Mouse (Mus musculus): Measurements from ENCODE around the gene St7. TPM values are rescaled to one million over a fixed set of nuclear protein-coding genes. Genes with fewer than 3 reads are reported as not detected.

The St7 gene
- polyA plus RNA-seq, 1 experiment from 2014 or later: 13.8 TPM

DNA sequence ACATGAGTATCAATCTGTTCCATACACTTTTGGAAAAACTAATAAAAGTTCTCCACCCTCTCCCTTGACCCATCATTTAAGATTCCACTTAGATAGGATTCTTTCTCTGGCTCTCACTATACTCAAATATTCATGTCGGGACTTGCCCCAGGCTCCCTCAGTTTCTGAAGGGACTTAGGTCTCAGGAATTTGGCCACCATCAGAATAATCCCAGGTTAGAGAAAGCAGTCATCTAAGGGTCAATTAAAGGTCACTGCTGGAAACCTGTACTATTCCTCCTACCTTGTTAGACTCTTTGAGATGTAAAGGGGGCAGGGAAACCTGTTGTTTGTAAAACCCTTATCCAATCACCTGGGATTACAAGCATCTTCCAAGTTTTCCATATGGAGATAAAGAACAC is 284.4 kb downstream of the St7 start:
- H3K4me1 ChIP-seq: no peaks in the 10 kb centered on the region
- no peak overlapping the region for H3K9ac ChIP-seq
- H3K27ac ChIP-seq: no peak overlapping the region
- no peaks in the 10 kb centered on the region for H3K36me3 ChIP-seq
- no peak for ATAC-seq
- 44% methylated on average over 1 of the region's 1 CpGs for WGBS (ENCODE audit: insufficient replicate concordance)
- no peaks in the 10 kb centered on the region for H3K9me3 ChIP-seq (replicated peaks)
- H3K4me3 ChIP-seq: no peak overlapping the region
- no peak overlapping the region for H3K4me2 ChIP-seq
- H3K27me3 ChIP-seq (replicated peaks): no peaks in the 10 kb centered on the region

DNA sequence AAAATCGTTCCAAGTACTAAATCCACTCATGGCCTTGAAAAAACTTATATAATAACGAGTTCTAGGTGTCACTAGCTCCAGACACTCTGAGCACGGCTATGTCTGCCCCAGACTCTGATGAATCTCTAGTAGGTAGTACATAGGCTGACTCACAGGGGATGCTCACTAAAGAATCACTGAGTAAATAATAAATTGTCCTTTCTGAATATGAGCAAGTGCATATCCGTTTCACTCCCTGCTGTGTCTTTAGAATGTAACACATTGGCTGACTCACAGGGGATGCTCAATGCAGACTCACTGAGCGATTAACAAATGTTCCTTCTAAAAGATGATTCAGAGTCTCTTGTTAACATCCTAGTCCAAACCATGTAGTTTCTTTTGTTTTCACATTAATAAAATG is 285.6 kb downstream of the St7 start:
- H3K4me1 ChIP-seq: no peaks in the 10 kb centered on the region
- no peak overlapping the region for H3K4me3 ChIP-seq
- no peaks in the 10 kb centered on the region for H3K9me3 ChIP-seq (replicated peaks)
- H3K36me3 ChIP-seq: no peaks in the 10 kb centered on the region
- no peak overlapping the region for H3K4me2 ChIP-seq
- no peaks in the 10 kb centered on the region for H3K27me3 ChIP-seq (replicated peaks)
- H3K27ac ChIP-seq: no peak overlapping the region
- no peak overlapping the region for H3K9ac ChIP-seq
- 67% methylated on average over 5 of the region's 5 CpGs for WGBS (ENCODE audit: insufficient replicate concordance)
- ATAC-seq: no peak

DNA sequence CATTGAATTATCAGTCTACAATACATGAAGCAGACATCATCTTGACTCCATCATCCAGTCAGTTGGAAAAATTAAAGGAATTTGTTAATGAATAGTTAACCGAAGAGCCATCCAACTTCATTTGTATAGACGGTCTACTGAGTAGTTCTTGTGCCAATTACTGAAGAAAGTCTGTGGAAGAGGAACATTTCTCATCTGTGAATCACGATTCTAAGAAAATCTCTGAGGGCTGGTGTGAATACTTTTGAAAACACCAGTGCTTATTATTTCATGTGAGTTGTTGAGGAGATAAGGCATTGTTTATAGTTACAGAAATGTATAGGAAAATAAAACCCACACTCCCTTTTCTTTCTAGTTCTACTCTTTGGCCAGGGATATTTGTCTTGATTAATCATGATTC is 286.1 kb downstream of the St7 start:
- H3K4me3 ChIP-seq: no peak overlapping the region
- H3K4me1 ChIP-seq: no peaks in the 10 kb centered on the region
- H3K27ac ChIP-seq: no peak overlapping the region
- H3K9me3 ChIP-seq (replicated peaks): no peaks in the 10 kb centered on the region
- no peaks in the 10 kb centered on the region for H3K27me3 ChIP-seq (replicated peaks)
- H3K4me2 ChIP-seq: no peak overlapping the region
- no peaks in the 10 kb centered on the region for H3K36me3 ChIP-seq
- WGBS (ENCODE audit: insufficient replicate concordance): 64% methylated on average over 3 of the region's 3 CpGs
- H3K9ac ChIP-seq: no peak overlapping the region
- no peak for ATAC-seq

DNA sequence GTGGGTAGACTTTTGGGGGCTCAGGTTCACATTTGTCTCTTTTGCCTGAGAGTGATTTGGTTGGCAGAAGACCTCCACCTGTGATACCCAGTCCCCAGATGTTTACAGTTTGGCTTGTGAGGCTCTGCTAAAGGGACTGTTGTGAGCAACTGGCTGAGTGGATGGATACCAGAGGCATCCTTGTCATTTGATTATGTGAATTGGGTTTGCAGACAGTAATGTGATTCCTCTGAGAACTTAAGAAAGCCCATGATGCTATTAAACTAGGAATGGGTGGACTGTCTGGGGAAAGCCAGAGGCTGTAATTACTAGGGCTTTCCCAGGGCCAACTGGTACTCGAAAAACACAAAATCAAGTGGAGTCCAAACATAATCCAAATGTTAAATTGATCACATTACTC is 286.6 kb downstream of the St7 start:
- Histone ChIP-seq H3K4me2 (no peak overlapping the region), H3K9ac (no peak overlapping the region), H3K27me3 (replicated peaks) (no peaks in the 10 kb centered on the region), H3K9me3 (replicated peaks) (no peaks in the 10 kb centered on the region), H3K4me3 (no peak overlapping the region), H3K36me3 (no peaks in the 10 kb centered on the region), H3K4me1 (no peaks in the 10 kb centered on the region), H3K27ac (no peak overlapping the region)
- ATAC-seq: no peak
- WGBS (ENCODE audit: insufficient replicate concordance): 35% methylated on average over 1 of the region's 1 CpGs

DNA sequence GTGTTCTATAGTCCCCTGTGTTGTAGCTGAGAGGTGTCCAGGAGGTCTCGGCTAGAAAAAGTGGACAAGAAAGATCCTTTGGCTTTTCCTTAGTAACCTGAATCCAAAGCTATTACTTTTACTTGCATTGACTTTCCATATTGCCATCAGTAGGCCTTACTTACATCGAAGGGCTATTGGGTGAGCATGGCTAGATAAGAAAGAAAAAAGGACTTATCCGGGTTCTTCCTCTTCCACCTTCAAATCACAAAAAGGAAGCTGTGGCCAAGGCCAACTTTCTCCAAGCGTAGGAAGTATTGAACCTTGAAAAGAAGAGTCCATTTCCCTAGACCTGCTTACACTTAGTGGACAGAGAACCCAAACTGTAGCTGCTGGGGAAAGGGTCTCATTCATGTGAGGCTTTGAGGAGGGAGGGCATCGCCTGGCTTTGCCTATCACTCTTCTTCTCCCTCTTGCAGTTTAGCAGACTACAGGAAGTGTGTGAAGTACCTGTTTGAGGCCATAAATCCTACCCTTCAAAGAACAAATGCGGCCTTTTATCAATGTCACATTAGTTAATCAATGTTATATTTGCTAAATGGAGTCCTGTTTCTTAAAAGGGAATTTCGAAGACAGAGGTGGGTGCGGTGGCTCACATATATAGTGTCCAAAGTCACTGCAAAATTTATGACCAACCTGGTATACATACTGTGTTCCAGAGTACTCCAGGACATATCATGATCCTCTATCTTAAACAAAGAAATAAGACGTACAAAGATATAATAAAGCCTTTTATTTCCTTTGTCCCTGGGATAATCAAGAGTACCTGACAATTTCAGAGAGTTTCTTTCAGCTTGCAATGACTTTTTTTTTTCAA is 297.7 kb downstream of the St7 start:
- WGBS (ENCODE audit: insufficient replicate concordance): 61% methylated on average over 9 of the region's 9 CpGs
- Histone ChIP-seq H3K27ac (no peak overlapping the region), H3K4me1 (no peaks in the 10 kb centered on the region), H3K9ac (no peak overlapping the region), H3K9me3 (replicated peaks) (no peaks in the 10 kb centered on the region), H3K4me2 (no peak overlapping the region), H3K27me3 (replicated peaks) (no peaks in the 10 kb centered on the region), H3K36me3 (no peaks in the 10 kb centered on the region), H3K4me3 (no peak overlapping the region)
- ATAC-seq: no peak

DNA sequence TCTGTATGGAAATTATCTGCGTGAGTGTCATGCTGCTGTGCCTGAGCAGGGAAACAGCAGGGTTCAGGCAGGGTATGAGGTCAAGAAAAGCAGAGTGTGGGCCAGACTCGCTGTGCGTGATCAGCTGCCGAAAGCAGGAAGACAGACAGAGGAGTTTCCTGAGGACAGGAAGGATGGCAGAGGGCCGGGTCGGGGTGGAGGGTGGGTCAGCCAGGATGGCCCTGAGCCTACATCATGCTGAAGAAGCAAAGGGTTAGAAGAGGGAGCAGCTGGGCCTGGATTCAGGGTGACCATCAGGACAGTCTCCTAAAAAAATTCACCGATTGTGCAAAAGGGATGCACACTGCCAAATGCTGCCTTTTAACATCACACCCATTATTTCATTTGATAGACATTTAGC is 298.9 kb downstream of the St7 start:
- no peak for ATAC-seq
- 44% methylated on average over 7 of the region's 7 CpGs for WGBS (ENCODE audit: insufficient replicate concordance)

More for the DNA sequence above, 298.9 kb downstream of the St7 start:
- Histone ChIP-seq H3K27ac (no peak overlapping the region), H3K27me3 (replicated peaks) (no peaks in the 10 kb centered on the region), H3K9me3 (replicated peaks) (no peaks in the 10 kb centered on the region), H3K4me3 (no peak overlapping the region), H3K4me2 (no peak overlapping the region), H3K36me3 (no peaks in the 10 kb centered on the region), H3K4me1 (no peaks in the 10 kb centered on the region), H3K9ac (no peak overlapping the region)

Other genes with a start within 250 kb of the St7 start
- 6.0 and 6.1 TPM in 2 replicates for gene Met, start 229.1 kb upstream of the St7 start, polyA plus RNA-seq (2016; fragmentation: Nextera tagmentation; extraction: Ambion mirVana)
- gene Capza2, start 56.7 kb upstream of the St7 start, polyA plus RNA-seq (2016; fragmentation: Nextera tagmentation; extraction: Ambion mirVana): 103 TPM in 2 replicates